Mouse (Mus musculus) spleen, embryonic (tissue): ENCODE results near the gene Etaa1.
"Not testable (repeated sequence)": the region's sequence is repeated elsewhere in the genome, so short reads cannot be mapped to it uniquely, and the experiment has no call there.

Experiments used
- CTCF ChIA-PET: fragments of 350-600 bp; sonication (Branson Sonifier 250); formaldehyde crosslinking; loops from one replicate; lab custom pipeline; 2022; lab: Charles Lee

The Etaa1 gene

GRCm38 (mm10) chr11:17953231-17954134, at the start of gene Etaa1:
Gene Etaa1, minus strand, starts transcription at chr11:17953875.
- CTCF ChIA-PET: no interaction called here

DNA sequence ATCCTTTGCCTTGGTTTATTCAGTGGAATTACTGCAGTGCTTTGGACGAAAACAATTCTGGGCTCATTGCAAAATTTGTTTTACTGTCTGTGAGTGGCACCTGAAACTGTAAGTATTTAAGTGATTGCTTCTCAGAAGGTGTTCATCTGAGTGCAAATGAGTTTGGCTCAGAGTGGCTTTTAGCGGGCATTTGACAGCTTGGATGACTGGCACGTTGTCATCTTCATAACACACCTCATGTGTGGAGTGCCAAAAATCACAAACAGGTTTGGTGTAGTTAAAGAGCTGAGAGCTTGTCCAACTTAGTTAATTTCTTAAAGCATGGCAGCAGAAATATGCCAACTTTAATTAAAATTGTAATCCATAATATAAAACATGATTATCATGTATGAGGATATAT, 40.5 kb upstream of the Etaa1 start:
- CTCF ChIA-PET: no interaction called here

DNA sequence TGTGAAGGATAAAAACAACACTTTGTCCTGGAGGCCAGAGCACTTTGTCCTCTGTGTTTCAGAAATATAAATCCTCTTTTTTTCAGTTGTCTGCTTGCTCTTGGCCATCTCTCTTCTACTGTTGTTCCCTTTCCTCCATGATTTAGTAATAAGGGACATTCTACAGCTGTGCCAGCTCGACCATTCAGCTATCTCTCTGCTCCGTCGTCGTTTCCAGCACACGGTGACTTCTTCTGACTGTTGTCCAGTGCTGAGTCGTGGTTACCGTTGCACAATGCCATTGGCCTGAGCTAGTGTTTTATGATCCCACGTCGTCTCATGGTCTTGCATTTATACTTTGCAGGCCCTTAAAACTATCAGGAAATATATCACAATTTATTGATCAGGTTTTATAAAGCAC, 38.6 kb upstream of the Etaa1 start:
- CTCF ChIA-PET: no interaction called here

GRCm38 (mm10) chr11:17983331-17983730, 29.7 kb upstream of the Etaa1 start:
- CTCF ChIA-PET: no interaction called here

DNA sequence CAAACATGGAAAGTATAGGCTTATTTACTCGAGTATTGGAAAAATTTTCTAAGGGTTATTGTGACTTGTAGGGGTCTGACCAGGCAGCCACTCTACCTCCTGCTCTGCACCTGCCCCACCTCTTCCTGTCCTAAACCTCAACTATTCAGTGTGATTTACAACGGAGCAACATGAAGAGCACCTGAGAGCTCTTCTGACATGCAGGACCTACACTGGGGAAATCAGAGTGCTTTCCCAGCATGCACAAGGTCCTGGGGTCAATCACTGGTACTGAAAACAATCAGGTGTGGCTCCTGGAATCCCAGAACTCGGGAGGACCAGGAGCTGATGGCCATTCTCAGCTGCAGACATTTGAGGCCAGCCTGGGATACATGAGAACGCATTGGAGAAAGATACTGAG, 27.6 kb upstream of the Etaa1 start:
- CTCF ChIA-PET: no interaction called here

- CTCF ChIA-PET: no interaction called here
Measured at GRCm38 (mm10) chr11:17975581-17975980, 21.9 kb upstream of the Etaa1 start.

DNA sequence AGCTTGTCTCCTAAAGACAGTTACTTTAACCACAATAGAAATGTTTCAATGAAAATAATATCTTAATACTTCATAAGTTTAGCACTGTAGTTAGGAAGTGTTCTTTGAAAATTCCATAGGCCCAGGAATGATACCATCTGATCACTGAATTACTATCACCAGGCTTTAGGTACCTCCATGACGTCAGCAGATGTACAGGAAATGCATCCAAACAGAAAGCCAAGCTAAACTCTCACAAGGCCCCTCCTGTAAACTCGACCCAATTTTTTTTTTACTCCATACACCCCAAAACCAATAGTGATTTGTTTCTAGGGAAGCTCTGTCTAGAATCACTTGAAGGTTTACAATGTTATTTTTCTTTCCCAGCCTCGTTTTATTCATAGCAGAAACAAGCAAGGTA, 884 bp downstream of the Etaa1 start:
- CTCF ChIA-PET: no interaction called here

DNA sequence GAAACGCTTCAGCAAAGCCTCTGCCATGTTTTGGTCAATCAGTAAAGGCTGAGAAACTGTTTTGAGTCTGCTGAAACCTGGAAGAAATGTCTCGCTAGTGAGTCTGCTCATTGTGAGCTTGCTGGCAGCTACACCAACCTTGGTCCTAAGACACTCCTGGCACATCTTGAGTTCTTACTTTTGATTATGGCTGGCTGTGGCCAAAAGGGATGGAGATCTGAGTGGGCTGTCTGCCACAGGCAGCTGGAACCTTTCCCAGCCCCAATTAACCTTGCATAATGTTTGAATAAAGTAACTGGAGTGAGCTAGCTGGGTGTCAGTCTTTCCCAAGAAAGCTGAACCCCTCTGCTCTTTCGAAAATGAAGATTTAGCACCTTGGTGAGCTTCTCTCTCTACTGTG, 2.3 kb downstream of the Etaa1 start:
- CTCF ChIA-PET: no interaction called here

- CTCF ChIA-PET: no interaction called here
Measured at GRCm38 (mm10) chr11:17939168-17939567, 14.5 kb downstream of the Etaa1 start.

DNA sequence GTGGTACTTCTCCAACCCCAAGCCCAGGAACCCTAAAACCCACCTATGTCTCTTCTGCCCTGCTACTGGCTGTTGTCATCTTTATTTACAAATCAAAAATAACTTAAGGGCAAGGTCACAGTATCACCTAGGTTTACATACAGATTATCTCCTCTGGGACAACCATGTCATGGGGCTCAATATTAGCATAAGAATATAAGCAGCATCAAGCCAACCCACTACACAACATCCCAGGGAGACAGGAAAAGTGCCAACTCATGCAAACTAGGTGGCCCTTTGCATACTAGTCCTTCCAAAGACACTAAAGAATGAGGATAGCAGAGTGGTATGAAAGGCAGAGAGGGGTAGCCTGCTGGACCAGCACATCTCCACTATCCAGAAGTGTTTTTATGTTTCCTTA, 15.7 kb downstream of the Etaa1 start:
- CTCF ChIA-PET: no interaction called here

DNA sequence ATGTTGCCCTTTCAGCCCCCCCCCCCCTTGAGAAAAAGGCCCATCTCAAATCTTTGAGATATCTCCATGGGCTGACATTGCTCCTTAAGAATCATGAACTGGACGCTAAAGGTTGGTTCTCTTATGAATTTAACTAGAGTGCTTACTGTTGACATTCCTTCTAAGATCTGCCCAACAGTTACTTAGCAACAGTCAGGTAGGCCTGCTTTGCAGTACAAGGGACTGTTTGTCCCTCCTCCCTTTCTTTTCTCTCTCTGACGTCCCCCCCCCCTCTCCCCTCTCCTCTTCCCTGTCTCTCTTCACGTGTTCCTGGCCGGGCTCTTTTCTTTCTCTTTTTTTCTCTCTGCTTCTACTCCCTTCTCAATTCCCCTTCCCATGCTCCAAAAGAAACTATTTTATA, 35.8 kb downstream of the Etaa1 start:
- CTCF ChIA-PET: no interaction called here

DNA sequence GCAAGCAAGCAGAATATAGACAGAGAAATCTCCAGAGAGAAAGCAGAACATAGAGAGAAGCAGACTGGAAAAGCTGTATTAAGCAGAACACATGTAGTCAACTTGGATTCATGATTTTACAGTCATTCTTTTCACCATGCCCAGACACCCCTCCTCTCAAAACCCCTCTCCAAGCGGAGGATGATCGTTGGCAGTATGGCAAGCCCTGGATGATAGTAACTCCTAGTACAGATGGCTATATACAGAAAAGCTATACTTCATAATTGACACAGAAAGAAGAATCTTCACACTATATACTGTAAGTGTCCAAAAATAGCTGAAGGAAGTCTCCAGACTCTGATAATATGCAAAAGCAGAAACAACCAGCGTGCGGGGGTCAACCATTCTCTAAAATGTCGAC, 36.6 kb downstream of the Etaa1 start:
- CTCF ChIA-PET: no interaction called here

DNA sequence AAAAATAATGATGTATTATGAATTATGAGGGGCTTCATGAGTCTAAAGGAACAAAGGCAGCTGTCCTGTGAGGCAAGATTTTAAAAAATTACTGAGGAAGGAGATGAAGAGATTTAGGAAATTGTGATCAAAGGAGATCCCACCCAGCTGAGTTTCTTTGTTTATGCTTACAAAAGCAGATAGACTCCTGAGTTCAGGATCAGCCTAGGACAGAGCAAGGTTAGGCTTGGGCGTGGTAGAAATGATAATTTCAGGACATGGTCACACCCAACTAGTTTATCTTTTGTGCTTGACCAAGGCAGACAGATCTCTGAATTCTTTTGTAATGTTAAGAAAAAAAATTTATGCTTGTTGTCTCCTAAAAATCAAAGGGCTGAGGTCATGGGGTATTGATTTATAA, 37.2 kb downstream of the Etaa1 start:
- CTCF ChIA-PET: no interaction called here

DNA sequence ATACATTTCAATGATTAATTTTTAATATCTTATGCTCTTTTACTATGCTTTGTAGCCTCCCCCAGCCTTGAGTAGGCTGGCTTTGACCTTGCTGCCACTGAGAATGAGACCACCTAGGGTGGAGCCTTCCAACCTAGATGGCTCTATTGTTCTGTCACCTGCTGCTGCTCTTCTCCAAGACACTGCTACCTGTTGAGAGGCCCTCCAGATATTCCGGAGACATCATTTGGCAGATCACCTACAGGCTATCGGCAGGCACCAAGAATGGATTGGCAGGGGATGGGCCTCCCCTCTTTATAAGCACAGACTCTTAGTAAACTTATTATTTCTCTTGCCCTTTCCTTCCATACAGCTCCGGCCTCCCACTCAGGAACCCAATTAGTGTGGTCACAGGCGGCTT, 52.7 kb downstream of the Etaa1 start:
- CTCF ChIA-PET: not testable (repeated sequence)
